Mouse (Mus musculus) liver, adult 2 months (tissue): ENCODE measurements around the gene Unc13b.

Source experiments
- CTCF ChIP-seq: fragments of 200-500 bp; IDR thresholded peaks from 2 replicates; pipeline ENCODE4 v1.5.1; 2011; ENCODE audit warnings: low read depth, low read length, control low read depth
- POLR2A ChIP-seq: fragments of 200-500 bp; IDR thresholded peaks from 2 replicates; pipeline ENCODE4 v1.6.1; 2011; ENCODE audit warnings: low read length, control low read depth; ENCODE audit not compliant: insufficient read depth; ENCODE audit errors: extremely low read depth

- TF ChIP-seq CTCF, result no peak
- no peak for TF ChIP-seq POLR2A
Observed at GRCm38 (mm10) chr4:43040881-43041547, 17.7 kb upstream of the Unc13b start.
